Mouse (Mus musculus) intestine, postnatal 0 days (tissue): ENCODE measurements at regions not wholly inside any gene's neighbourhood (a gene's known extent, or its start where the extent isn't known, plus 50 kb on each side); places are given as distances from the start of the nearest gene placed in this dataset.

ENCODE experiments used
- ATAC-seq: fragments of 200-750 bp; cut with Nextera tagmentation; 2 replicates; pipeline ENCODE4 v1.8.0; 2017; ENCODE audit warnings: mild to moderate bottlenecking, moderate TSS enrichment, moderate library complexity
- H3K27ac ChIP-seq: fragments of 300-500 bp; sonication (generic); 2 replicates; pipeline ENCODE4 v1.5.1; 2014; ENCODE audit warnings: mild to moderate bottlenecking, low read depth, low read length, moderate library complexity
- H3K27me3 ChIP-seq: fragments of 300-500 bp; sonication (generic); replicated peaks from 2 replicates; pipeline ENCODE4 v1.6.1; 2014; ENCODE audit warnings: low read length, mixed read lengths; ENCODE audit not compliant: control insufficient read depth, insufficient read depth
- H3K36me3 ChIP-seq: fragments of 300-500 bp; sonication (generic); 2 replicates; pipeline ENCODE4 v1.6.1; 2014; ENCODE audit warnings: mild to moderate bottlenecking, moderate library complexity; ENCODE audit not compliant: control insufficient read depth, insufficient read depth
- H3K4me1 ChIP-seq: fragments of 300-500 bp; sonication (generic); replicated peaks from 2 replicates; pipeline ENCODE4 v1.6.1; 2014; ENCODE audit warnings: antibody characterized with exemption, low read length, mixed read lengths; ENCODE audit not compliant: control insufficient read depth, insufficient read depth
- H3K4me2 ChIP-seq: fragments of 300-500 bp; sonication (generic); replicated peaks from 2 replicates; pipeline ENCODE4 v1.6.1; 2014; ENCODE audit warnings: low read depth, mild to moderate bottlenecking, moderate library complexity
- H3K4me3 ChIP-seq: fragments of 300-500 bp; sonication (generic); 2 replicates; pipeline ENCODE4 v1.5.1; 2014; ENCODE audit warnings: low read depth, low read length
- H3K9ac ChIP-seq: fragments of 300-500 bp; sonication (generic); 2 replicates; pipeline ENCODE4 v1.6.1; 2014; ENCODE audit warnings: mild to moderate bottlenecking, low read depth, low read length
- H3K9me3 ChIP-seq: fragments of 300-500 bp; sonication (generic); 2 replicates; pipeline ENCODE4 v1.6.1; 2016; ENCODE audit warnings: mixed run types; ENCODE audit not compliant: control insufficient read depth
- CTCF ChIP-seq: sonication (generic); IDR thresholded peaks from 2 replicates; pipeline ENCODE4 v1.5.1; 2016; ENCODE audit warnings: low read depth, mild to moderate bottlenecking, control low read depth, antibody characterized with exemption, moderate library complexity
- WGBS: fragments of 180-500 bp; shearing (Covaris S2); extraction: QIAGEN DNeasy Blood & Tissue Kit; methylation state at CpG from one replicate; pipeline ENCODE4 v1.1.7; 2014; 5-methylcytosine and 5-hydroxymethylcytosine counted together

GRCm38 (mm10) chr7:136427164-136427563 is 467.2 kb upstream of the Mgmt start:
- Histone ChIP-seq H3K9me3 (no peaks in the 10 kb centered on the region), H3K4me3 (no peak overlapping the region), H3K27ac (no peak overlapping the region), H3K27me3 (no peaks in the 10 kb centered on the region), H3K4me2 (no peak overlapping the region), H3K36me3 (no peaks in the 10 kb centered on the region), H3K4me1 (no peaks in the 10 kb centered on the region), H3K9ac (no peak overlapping the region)
- no peak for ATAC-seq
- peak; percentile 69 for TF ChIP-seq CTCF
- 71% methylated on average over 4 of the region's 4 CpGs for WGBS

GRCm38 (mm10) chr7:136430085-136431011 is 464.1 kb upstream of the Mgmt start:
- Histone ChIP-seq H3K4me2 (no peak overlapping the region), H3K27me3 (no peaks in the 10 kb centered on the region), H3K9me3 (no peaks in the 10 kb centered on the region), H3K4me1 (no peaks in the 10 kb centered on the region), H3K4me3 (no peak overlapping the region), H3K27ac (no peak overlapping the region), H3K9ac (no peak overlapping the region), H3K36me3 (no peaks in the 10 kb centered on the region)
- ATAC-seq: no peak
- 71% methylated on average over 21 of the region's 21 CpGs for WGBS
- no peak for TF ChIP-seq CTCF

- Histone ChIP-seq H3K36me3 (no peaks in the 10 kb centered on the region), H3K4me1 (no peaks in the 10 kb centered on the region), H3K27me3 (no peaks in the 10 kb centered on the region), H3K4me3 (no peak overlapping the region), H3K9ac (no peak overlapping the region), H3K4me2 (no peak overlapping the region), H3K9me3 (no peaks in the 10 kb centered on the region), H3K27ac (no peak overlapping the region)
- TF ChIP-seq CTCF: no peak
- WGBS: 73% methylated on average over 3 of the region's 3 CpGs
- no peak for ATAC-seq
These were observed 460.7 kb upstream of the Mgmt start for GRCm38 (mm10) chr7:136433699-136434098.

- Histone ChIP-seq H3K4me3 (no peak overlapping the region), H3K27ac (no peak overlapping the region), H3K9ac (no peak overlapping the region), H3K27me3 (no peaks in the 10 kb centered on the region), H3K9me3 (no peaks in the 10 kb centered on the region), H3K4me1 (no peaks in the 10 kb centered on the region), H3K4me2 (no peak overlapping the region), H3K36me3 (no peaks in the 10 kb centered on the region)
- no peak for TF ChIP-seq CTCF
- ATAC-seq: no peak
- WGBS: 92% methylated on average over 13 of the region's 13 CpGs
These were observed 459.9 kb upstream of the Mgmt start for GRCm38 (mm10) chr7:136434510-136434909.

GRCm38 (mm10) chr7:136443436-136443835 is 451.0 kb upstream of the Mgmt start:
- WGBS: 82% methylated on average over 2 of the region's 2 CpGs
- no peaks in the 10 kb centered on the region for H3K4me1 ChIP-seq
- no peak overlapping the region for H3K4me3 ChIP-seq
- no peak for ATAC-seq
- no peaks in the 10 kb centered on the region for H3K9me3 ChIP-seq
- TF ChIP-seq CTCF: no peak
- H3K27me3 ChIP-seq: no peaks in the 10 kb centered on the region
- H3K36me3 ChIP-seq: no peaks in the 10 kb centered on the region
- no peak overlapping the region for H3K9ac ChIP-seq
- H3K4me2 ChIP-seq: no peak overlapping the region
- H3K27ac ChIP-seq: no peak overlapping the region

GRCm38 (mm10) chr7:136445091-136445490 is 449.3 kb upstream of the Mgmt start:
- TF ChIP-seq CTCF: no peak
- Histone ChIP-seq H3K36me3 (no peaks in the 10 kb centered on the region), H3K4me2 (no peak overlapping the region), H3K4me1 (no peaks in the 10 kb centered on the region), H3K27ac (no peak overlapping the region), H3K4me3 (no peak overlapping the region), H3K9ac (no peak overlapping the region), H3K27me3 (no peaks in the 10 kb centered on the region), H3K9me3 (no peaks in the 10 kb centered on the region)
- ATAC-seq: 0 out of 2 replicates have a peak, but pooled peaks have one; percentile 45
- 39% methylated on average over 6 of the region's 6 CpGs for WGBS
